Mouse (Mus musculus) olfactory bulb, adult 2 months (tissue): ENCODE measurements around the gene Bmp4.

Experiments
- CTCF ChIP-seq: fragments of 200-500 bp; IDR thresholded peaks from 2 replicates; pipeline ENCODE4 v1.5.1; 2012; ENCODE audit warnings: low read depth, mild to moderate bottlenecking, low read length, moderate library complexity; ENCODE audit not compliant: insufficient read depth
- POLR2A ChIP-seq: fragments of 200-500 bp; IDR thresholded peaks from 2 replicates; pipeline ENCODE4 v1.6.1; 2012; ENCODE audit warnings: mild to moderate bottlenecking, low read depth, low read length, moderate library complexity; ENCODE audit not compliant: insufficient read depth

DNA sequence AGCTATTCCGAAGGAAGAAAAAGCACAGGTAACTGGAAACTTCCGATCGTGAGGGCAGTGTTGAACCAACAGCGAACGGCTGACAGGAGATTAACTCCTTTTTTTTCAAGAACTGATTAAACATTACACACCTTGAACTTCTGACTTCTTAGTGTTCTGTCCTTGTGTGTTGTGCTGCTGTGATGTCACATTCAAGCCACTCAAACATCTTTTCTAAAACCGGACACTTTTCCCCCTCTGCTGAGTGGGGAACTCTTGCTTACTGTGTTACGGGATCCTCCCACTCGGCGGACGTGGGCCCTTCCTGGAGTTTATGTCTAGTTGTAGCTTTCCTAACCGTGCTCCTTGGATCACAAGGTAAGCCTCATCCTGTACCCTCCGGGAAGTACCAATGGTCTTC is 11.2 kb downstream of the Bmp4 start, which contains the start of gene Gm15217:
- TF ChIP-seq CTCF (no peak), POLR2A (no peak)
